Mouse (Mus musculus) kidney, adult 8-10 months (tissue): ENCODE data around the gene Faim.

Source experiments
- DNase-seq, 2 experiments: peaks; one replicate each; pipeline ENCODE4 v3.0.0; 2022

Gene Faim

GRCm38 (mm10) chr9:98985800-98986475 is at the start of gene Faim:
Gene Faim, plus strand, starts transcription at chr9:98986373.
- DNase-seq: peak; percentile 99 to 100

- peak in 1 of 2 experiments; percentile 49 for DNase-seq
These were observed 46.9 kb upstream of the Faim start for GRCm38 (mm10) chr9:98939290-98939689.

GRCm38 (mm10) chr9:98952171-98953050 is 33.8 kb upstream of the Faim start:
- no peak for DNase-seq

DNA sequence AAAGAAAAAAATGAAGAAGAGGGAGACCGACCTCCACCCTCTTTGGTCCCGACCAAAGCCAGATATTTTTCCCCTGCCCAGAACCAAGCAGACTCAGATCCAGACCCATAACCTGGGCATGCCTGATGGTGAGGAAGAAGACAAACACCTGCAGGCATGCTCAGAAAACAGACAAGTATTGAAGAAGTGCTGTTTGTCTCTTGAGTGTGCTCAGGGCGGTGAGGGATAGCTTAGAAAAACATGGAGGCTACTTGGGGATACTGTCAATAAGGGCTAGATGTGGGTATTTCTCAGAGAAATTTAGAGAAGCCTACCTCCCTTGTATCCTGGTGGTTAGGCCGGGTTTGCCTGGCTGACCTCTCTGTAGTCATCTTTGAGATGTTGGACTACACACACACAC is 32.9 kb upstream of the Faim start:
- no peak for DNase-seq

DNA sequence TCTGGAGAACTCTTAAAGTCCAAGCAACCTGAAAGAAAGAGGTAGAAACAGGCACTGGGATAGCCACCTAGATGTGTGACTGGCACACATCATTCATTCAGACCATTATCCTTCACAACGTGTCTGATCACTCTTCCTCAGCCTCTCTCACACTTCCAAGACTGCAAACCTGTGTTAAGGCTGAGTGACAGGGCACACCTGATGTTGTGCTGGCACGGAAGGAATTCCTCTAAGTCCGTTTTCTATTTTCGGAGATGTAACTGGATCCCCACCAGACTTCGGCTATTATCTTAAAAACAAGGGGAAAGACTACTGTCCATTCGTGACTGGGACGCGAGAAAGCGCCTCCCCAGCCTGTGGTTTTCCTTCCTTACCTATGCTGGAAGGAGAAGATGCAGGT is 32.3 kb upstream of the Faim start:
- no peak for DNase-seq

DNA sequence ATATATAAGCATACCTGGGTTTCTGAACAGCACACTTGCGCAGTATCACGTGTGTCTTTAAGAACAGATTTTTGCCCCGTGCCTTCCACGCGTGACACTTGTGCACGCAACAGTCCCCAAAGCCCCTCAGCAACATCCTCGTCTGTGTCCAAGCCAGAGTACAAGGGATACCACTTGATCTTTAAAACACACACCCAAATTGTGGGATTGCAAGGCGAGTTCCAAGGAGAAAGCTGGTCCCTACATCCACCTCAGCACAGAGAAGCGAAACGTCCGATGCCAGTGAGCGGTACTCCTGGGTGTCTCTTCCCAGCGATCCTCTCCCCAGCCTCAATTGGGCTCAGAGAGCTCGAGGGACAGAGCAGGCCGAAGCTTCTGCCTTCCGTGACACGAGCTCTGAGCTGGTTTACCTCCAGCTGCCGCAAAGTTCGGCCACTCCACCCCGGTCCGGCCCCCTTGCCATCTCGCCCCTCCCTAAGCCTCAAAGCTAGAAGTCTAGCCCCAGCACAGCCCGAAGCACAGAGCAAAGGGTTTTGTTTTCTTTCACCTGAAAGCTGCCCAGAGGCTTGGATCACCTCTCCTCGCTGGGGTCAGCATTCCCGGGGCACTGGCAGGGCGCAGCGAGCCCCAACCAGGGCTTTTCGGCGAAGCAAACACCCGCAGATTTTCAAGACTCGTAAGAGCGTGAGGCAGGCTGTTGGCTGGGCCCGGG is 31.6 kb upstream of the Faim start:
- no peak for DNase-seq

GRCm38 (mm10) chr9:98955103-98955715 is 31.0 kb upstream of the Faim start, which contains the start of gene Foxl2:
Gene Foxl2, plus strand, starts transcription at chr9:98955288.
- no peak for DNase-seq

GRCm38 (mm10) chr9:98955716-98956224 is 30.4 kb upstream of the Faim start:
- DNase-seq: peak; percentile 21 to 49

DNA sequence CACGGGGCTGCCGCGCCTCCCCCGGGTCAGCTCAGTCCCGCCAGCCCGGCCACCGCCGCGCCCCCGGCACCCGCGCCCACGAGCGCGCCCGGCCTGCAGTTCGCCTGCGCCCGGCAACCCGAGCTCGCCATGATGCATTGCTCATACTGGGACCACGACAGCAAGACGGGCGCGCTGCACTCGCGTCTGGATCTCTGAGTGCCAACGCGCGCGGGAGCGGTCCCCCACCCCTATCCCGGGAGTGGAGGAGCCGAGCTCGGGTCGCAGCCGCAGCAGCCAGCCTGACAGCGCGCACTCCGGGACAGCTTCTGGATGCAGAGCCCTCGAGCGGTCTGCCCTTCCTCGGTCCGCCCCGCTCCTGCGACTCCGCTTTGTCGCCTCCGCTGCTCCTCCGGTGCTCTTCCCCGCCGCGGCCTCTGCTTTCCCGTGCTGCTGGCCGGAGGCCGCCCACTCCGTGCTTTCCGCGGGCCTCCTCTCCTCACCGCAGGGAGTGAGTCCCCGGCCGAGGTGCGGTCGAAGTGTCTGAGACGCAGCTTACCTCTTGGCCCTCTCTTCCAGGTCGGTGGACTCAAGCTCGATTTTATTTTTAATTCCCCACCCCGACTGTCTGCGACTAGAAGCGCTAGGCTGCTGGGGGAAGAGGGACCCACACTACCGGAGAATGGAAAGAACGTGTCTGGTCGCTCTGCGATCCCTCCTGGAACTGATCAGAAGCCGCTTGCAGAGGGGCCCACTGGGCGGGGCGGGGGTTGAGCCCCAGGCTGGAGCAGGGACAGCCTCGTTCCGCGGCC is 29.4 kb upstream of the Faim start:
- no peak for DNase-seq

- no peak for DNase-seq
These were observed 28.3 kb upstream of the Faim start for GRCm38 (mm10) chr9:98957751-98958351.

GRCm38 (mm10) chr9:98958628-98959027 is 27.5 kb upstream of the Faim start:
- DNase-seq: no peak

- DNase-seq: no peak
These were observed 26.3 kb upstream of the Faim start for GRCm38 (mm10) chr9:98959851-98960250.

DNA sequence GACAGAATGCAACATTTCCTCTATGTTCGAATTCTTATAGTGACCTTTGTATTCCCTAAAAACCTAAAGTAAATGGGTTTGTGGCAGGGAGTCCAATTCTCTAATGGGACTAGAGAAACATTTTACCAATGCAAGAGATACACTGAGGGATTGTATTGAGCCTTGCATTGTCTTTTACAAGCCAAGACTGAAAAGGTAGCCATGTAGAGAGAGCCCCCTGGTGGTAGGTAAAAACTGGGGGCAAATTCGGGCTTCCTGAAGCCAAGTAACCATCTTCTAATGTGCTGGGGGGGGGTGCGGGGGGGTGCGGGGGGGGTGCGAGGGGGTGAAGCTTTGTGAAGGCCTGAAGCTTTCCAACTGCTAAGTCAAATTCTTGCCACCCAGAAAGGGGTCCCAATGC is 25.8 kb upstream of the Faim start:
- no peak for DNase-seq

- DNase-seq: no peak
These were observed 24.3 kb upstream of the Faim start for GRCm38 (mm10) chr9:98961591-98962477.

DNA sequence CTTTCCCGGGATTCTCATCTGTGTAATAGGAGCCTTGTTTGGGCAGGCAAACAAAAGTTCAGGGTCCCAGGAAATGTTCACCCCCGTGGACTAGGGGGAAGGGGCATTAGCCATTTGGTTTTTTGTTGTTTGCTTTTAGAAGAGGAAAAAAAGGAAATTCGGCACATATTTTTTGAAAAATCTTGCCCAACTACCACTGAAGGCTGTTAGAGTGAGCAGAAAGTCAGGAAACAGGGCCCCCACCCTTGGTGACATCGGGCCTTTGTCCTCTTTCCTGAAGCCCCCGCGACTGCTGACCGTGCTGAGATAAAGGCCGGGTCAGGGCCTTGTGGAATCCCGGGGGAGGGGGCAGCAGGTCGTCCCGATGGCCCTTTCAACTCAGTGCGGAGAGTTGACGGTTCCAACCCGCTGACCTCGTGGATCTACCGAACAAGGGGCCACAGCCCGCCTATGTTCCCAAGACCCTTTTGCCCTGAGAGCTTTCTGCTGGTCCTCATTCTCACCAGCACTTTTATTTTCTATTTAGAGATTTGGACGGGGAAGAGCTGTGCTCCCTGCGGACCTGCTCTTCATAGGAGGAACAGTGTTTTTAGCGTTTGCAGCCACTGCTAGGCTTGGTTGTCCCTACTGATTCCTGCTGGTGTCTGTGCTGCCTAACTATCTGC is 23.6 kb upstream of the Faim start:
- DNase-seq: no peak

DNA sequence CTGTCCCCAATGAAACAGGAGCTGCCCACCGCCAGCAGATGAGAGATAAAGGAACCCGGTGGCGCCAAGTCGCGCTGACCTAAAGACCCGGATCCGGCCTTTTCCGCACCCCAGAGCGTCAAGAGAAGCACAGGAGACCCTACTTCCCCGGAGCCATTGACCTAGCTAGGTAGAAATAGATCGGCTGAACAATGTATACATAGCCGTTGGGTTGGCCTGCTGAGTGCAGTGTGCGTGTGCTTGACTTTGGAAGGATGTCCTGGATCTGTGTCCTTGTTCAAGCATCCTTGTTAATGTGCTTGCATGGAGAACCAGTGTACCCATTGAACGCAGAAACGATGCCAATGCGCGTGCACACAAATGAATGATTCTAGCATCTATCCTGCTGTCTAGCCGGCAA is 22.5 kb upstream of the Faim start:
- no peak for DNase-seq

- no peak for DNase-seq
These were observed 21.1 kb upstream of the Faim start for GRCm38 (mm10) chr9:98965084-98965483.

- DNase-seq: no peak
These were observed 13.1 kb upstream of the Faim start for GRCm38 (mm10) chr9:98973101-98973521.

- no peak for DNase-seq
These were observed 12.6 kb upstream of the Faim start for GRCm38 (mm10) chr9:98973561-98973960.

- no peak for DNase-seq
These were observed 11.3 kb upstream of the Faim start for GRCm38 (mm10) chr9:98974898-98975297.
